Mouse (Mus musculus): ENCODE results near the gene Gm11437.

GRCm38 (mm10) chr11:84107137-84107536 lies 60.1 kb downstream of the Gm11437 start:
- TF ChIP-seq MAFK (IDR thresholded peaks at IDR 0.05; ENCODE audit: insufficient read depth, low read depth, low read length) (no peak), ZC3H11A (IDR thresholded peaks at IDR 0.05; ENCODE audit: borderline replicate concordance, low read depth, low read length) (no peak)

All from ES-E14 (cell line).